Comparison of ENCODE assay signal across 16 mouse cellular contexts in the genomic region with DNA sequence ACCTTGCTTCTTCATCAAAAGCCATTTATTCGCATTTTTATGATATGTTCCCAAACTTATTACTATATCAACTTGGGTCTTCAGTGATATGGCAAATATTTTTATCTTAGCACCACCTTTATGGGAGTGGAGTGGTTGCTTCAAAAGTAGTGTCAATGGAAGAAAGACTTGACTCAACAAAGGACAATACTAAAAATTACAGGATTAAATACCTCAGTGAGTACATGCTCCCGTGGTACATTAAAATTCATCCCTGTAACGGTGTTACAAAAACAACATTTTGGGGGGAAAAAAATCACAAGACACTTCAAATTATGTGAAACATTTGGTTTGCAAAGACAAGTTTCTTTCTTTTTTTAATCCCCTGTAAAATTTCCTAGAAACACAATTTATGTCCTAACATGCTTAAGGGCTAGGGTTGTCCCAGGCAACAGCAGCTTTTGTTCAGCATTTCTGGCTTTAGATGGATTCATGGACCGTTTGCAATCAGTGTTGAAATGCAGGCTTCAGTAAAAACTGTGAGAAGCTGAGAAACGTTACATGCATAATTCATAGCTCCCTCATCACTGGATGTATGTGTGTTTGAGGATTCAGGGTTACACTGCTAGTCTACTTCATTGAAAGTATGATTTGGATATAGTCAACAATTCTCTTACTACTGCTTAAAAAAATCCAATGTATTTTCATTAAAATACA.
A peak's percentile ranks its signal among the peaks of the same experiment; 100 is the strongest.
DNase-seq lines count a peak whose midpoint lies in the region; ATAC-seq lines count a peak whose summit lies in the region.
"Had no signal": no experiment of that assay in that cellular context is flagged by ENCODE, and none has a peak within 500 bp of the region (broad histone marks: within the 10 kb centered on the region; RNA-seq: fewer than 3 reads in every experiment).

No protein-coding gene starts in this region.

- peak; percentile 69 for ATAC-seq in neural tube, embryonic 12.5 days (ENCODE audit: low FRiP score, low read depth)
- ATAC-seq in forebrain, embryonic 15.5 days (replicated peaks): peak; percentile 77
- peak; percentile 58; the same call in 1 of the 2 replicates for ATAC-seq in hindbrain, embryonic 16.5 days
- ATAC-seq in neural tube, embryonic 13.5 days (ENCODE audit: low read depth): peak; percentile 27; the same call in 1 of the 2 replicates
- ATAC-seq in megakaryocyte progenitor cell, adult 5-6 weeks (replicated peaks; ENCODE audit: poor library complexity): no peak
- ATAC-seq: inflammation-experienced regulatory T-cells, adult 6 months had no signal

- no peaks in the 10 kb centered on the region for H3K27me3 ChIP-seq in neural tube, embryonic 12.5 days (replicated peaks)
- H3K27me3 ChIP-seq in forebrain, embryonic 15.5 days: no peaks in the 10 kb centered on the region
- no peaks in the 10 kb centered on the region for H3K27me3 ChIP-seq in hindbrain, embryonic 16.5 days (replicated peaks; ENCODE audit: control insufficient read depth, insufficient read depth, low read length)
- H3K27me3 ChIP-seq in neural tube, embryonic 13.5 days: no peaks in the 10 kb centered on the region
- H3K27me3 ChIP-seq: kidney, embryonic 15.5 days had no signal

- H3K4me1 ChIP-seq in neural tube, embryonic 12.5 days: no peaks in the 10 kb centered on the region
- H3K4me1 ChIP-seq in forebrain, embryonic 15.5 days: peaks cover 8% of the 10 kb centered on the region
- no peaks in the 10 kb centered on the region for H3K4me1 ChIP-seq in hindbrain, embryonic 16.5 days (ENCODE audit: control insufficient read depth, insufficient read depth, low read depth, low read length)
- peaks cover 6% of the 10 kb centered on the region for H3K4me1 ChIP-seq in neural tube, embryonic 13.5 days (replicated peaks)
- H3K4me1 ChIP-seq: kidney, embryonic 15.5 days had no signal

- no peak overlapping the region for H3K9ac ChIP-seq in neural tube, embryonic 12.5 days
- H3K9ac ChIP-seq in forebrain, embryonic 15.5 days (replicated peaks): no peak overlapping the region
- H3K9ac ChIP-seq in hindbrain, embryonic 16.5 days (ENCODE audit: low read depth, low read length): no peak overlapping the region
- no peak overlapping the region for H3K9ac ChIP-seq in neural tube, embryonic 13.5 days
- H3K9ac ChIP-seq: kidney, embryonic 15.5 days had no signal

- H3K4me2 ChIP-seq in neural tube, embryonic 12.5 days (replicated peaks): no peak overlapping the region
- H3K4me2 ChIP-seq in forebrain, embryonic 15.5 days (replicated peaks): no peak overlapping the region
- H3K4me2 ChIP-seq in hindbrain, embryonic 16.5 days (ENCODE audit: low read length): no peak overlapping the region
- H3K4me2 ChIP-seq in neural tube, embryonic 13.5 days: no peak overlapping the region
- H3K4me2 ChIP-seq: kidney, embryonic 15.5 days had no signal

- no peak overlapping the region for H3K4me3 ChIP-seq in neural tube, embryonic 12.5 days
- H3K4me3 ChIP-seq in forebrain, embryonic 15.5 days: no peak overlapping the region
- no peak overlapping the region for H3K4me3 ChIP-seq in hindbrain, embryonic 16.5 days (ENCODE audit: low read length)
- no peak overlapping the region for H3K4me3 ChIP-seq in neural tube, embryonic 13.5 days
- H3K4me3 ChIP-seq: gastrocnemius, adult 2 months; kidney, embryonic 15.5 days had no signal

- 42% methylated on average over 5 of the region's 5 CpGs for WGBS in neural tube, embryonic 12.5 days
- 27% methylated on average over 5 of the region's 5 CpGs for WGBS in forebrain, embryonic 15.5 days
- WGBS in hindbrain, embryonic 16.5 days: 44% methylated on average over 5 of the region's 5 CpGs
- 35% methylated on average over 5 of the region's 5 CpGs for WGBS in neural tube, embryonic 13.5 days

- no peak for DNase-seq in neural tube, embryonic 10.5 days (ENCODE audit: extremely low spot score, low spot score)
- DNase-seq in right cerebral cortex, postnatal 36 days (ENCODE audit: low spot score in 2 of 2): no peak
- DNase-seq: adrenal gland, adult 8-10 months; cerebellum, adult 9-11 months; gastrocnemius, adult 2 months; liver; lung, adult 18-20 months; thymus, postnatal 14 days had no signal

- no peaks in the 10 kb centered on the region for H3K36me3 ChIP-seq in neural tube, embryonic 12.5 days
- no peaks in the 10 kb centered on the region for H3K36me3 ChIP-seq in forebrain, embryonic 15.5 days
- H3K36me3 ChIP-seq in hindbrain, embryonic 16.5 days (ENCODE audit: control insufficient read depth, insufficient read depth, low read length): no peaks in the 10 kb centered on the region
- H3K36me3 ChIP-seq in neural tube, embryonic 13.5 days: no peaks in the 10 kb centered on the region
- H3K36me3 ChIP-seq: kidney, embryonic 15.5 days had no signal

- H3K9me3 ChIP-seq in neural tube, embryonic 12.5 days: no peaks in the 10 kb centered on the region
- H3K9me3 ChIP-seq in forebrain, embryonic 15.5 days: no peaks in the 10 kb centered on the region
- no peaks in the 10 kb centered on the region for H3K9me3 ChIP-seq in hindbrain, embryonic 16.5 days (ENCODE audit: control insufficient read depth, low read length)
- H3K9me3 ChIP-seq in neural tube, embryonic 13.5 days: no peaks in the 10 kb centered on the region
- H3K9me3 ChIP-seq: kidney, embryonic 15.5 days had no signal

- H3K27ac ChIP-seq in neural tube, embryonic 12.5 days: no peak overlapping the region
- H3K27ac ChIP-seq in forebrain, embryonic 15.5 days (replicated peaks): no peak overlapping the region; the same call in 1 of the 2 replicates
- no peak overlapping the region for H3K27ac ChIP-seq in hindbrain, embryonic 16.5 days (ENCODE audit: low read depth, low read length)
- H3K27ac ChIP-seq in neural tube, embryonic 13.5 days (replicated peaks): no peak overlapping the region
- H3K27ac ChIP-seq: gastrocnemius, adult 2 months; kidney, embryonic 15.5 days; stomach, postnatal 0 days had no signal
